Mouse (Mus musculus): ENCODE measurements at regions not wholly inside any gene's neighbourhood (a gene's known extent, or its start where the extent isn't known, plus 50 kb on each side); places are given as distances from the start of the nearest gene placed in this dataset.

DNA sequence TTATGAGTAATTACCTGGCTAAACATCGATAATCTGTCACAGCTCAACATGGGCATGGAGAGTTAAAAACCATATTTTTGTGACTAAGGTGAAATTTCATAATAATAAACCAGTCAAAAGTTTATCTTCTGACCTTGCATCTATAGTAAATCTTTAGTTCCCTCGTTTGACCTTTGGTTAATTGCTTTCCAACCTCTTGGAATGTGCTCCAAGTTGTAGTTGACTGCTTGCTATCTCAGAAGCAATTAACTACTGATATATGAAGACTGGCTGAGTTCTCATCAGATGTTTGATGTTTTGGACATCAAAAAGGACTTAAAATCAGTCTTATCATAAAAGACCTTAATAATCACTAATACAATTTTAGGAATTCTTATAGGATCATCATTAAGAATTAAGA lies 895.8 kb upstream of the Tmprss15 start:
- no peak for DNase-seq

DNA sequence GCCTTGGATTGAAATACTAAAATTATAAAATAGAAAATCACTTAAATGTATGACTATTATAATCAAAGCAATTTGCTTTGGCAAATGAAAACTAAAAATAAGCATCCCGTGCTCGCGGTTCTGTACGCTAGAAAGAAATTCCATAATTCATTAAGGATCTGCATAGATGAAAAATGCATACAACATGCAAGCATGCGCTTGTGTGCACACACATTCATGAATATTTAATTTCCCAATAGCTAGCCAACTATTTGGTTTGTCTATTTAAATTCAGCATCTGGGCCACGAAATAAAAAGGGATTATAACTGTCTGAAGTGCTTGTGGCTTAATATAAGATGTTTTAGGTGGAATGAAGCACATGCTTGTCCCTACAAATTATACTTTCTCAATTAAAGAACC lies 881.2 kb upstream of the Tmprss15 start:
- no peak for DNase-seq

GRCm38 (mm10) chr16:79937042-79937441 lies 846.1 kb upstream of the Tmprss15 start:
- DNase-seq: no peak

- no peak for DNase-seq
Measured at GRCm38 (mm10) chr16:79907126-79907525, 816.2 kb upstream of the Tmprss15 start.

- no peak for DNase-seq
Measured at GRCm38 (mm10) chr16:79901467-79901866, 810.6 kb upstream of the Tmprss15 start.

DNA sequence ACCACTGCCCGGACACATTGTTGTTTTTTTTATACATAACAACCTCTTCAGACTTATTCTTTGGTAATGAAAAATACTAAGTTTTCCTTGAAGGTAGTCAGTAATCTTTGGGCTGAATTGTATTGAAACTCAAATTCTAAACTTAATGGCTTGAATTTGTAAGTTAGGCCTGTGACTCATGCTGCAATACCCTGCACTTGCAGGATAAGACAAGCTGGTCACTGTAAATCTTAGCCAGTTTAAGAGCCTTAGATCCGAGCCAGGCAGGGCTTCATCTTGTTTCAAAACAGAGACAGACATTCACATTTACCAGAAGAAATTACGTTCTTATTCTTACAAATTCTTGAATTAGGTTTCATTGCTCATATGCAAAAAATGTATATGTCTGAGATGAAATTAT lies 791.0 kb upstream of the Tmprss15 start:
- no peak for DNase-seq

DNA sequence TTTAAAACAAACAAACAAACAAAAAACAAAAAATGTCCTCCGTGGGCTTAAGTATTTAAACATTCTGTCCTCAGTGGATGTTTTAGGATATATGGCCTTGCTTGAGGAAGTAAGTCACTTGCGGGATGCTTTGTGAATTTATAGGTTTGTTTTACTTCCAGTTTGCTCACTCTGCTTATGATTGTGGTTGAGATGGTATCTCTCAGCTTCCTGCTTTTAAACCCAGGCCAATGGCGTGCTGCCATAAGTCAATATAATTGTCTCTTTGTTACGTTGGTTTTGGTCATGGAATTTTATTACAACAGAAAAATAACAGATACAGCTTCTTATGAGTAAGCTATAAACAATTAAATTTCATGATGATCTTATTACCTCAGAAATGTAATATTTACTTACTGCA lies 787.2 kb upstream of the Tmprss15 start:
- no peak for DNase-seq

DNA sequence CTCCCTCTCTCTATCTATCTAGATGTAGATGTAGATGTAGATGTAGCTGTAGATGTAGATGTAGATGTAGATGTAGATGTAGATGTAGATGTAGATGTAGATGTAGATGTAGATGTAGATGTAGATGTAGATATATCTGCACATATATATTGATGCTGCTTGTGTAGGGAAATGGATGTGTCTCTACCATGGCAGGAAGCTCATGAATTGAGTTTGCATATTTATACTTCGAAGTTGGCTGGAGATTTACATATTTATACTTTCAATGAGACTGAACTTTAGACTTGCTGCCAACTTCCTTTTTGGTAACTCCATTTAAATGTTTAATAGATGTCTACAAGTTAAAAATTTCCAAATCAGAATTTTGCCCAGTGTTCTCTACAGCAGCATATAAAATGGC lies 785.9 kb upstream of the Tmprss15 start:
- peak in 1 of 2 experiments; percentile 0 for DNase-seq

- no peak for DNase-seq
Measured at GRCm38 (mm10) chr16:79870578-79871270, 779.8 kb upstream of the Tmprss15 start.

DNA sequence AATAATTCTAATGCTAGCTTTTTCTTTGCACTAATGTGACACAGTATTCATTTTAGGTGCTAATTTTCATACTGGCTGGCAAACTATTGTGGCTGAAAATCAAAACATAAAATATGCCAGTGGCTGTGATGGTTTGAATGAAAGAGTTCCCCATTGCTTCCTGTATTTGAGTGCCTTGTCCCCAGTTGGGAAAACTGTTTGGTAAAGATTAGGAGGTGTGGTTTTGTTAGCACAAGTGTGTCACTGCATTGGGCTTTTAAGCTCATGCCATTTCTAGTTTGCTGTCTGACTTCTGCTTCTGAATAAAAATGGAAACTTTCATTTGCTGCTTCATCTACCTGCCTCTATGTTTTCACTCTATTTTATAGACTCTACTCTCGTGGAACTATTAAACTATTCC lies 768.6 kb upstream of the Tmprss15 start:
- DNase-seq: no peak

- no peak for DNase-seq
Measured at GRCm38 (mm10) chr16:79849152-79849551, 758.3 kb upstream of the Tmprss15 start.

- DNase-seq: no peak
Measured at GRCm38 (mm10) chr16:79816913-79817312, 726.0 kb upstream of the Tmprss15 start.

DNA sequence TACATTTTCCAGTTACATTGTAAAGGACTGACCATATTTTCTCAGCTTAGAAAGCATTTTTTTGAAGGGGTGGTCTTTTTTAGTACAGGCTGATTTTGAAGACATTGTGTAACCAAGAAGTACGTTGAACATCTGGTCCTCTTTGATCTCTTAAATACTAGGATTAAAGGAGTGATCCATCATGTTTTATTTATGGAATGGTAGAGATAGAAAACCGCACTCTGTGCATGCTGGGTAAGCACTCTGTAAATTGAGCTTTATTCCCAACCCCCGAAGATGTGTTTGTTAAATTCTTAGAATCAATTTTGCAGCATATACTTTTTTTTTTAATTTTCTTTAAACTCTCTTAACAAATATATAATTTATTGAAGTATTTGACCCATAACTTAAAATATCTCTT lies 687.8 kb upstream of the Tmprss15 start:
- DNase-seq: no peak
